Mouse (Mus musculus) telencephalon, adult 2 months (tissue): Measurements from ENCODE around the gene Snrnp40.

Source experiments
- DNase-seq: peaks from one replicate; pipeline ENCODE4 v3.0.0-alpha.2; 2011; ENCODE audit warnings: low read depth, low spot score

Snrnp40 gene

DNA sequence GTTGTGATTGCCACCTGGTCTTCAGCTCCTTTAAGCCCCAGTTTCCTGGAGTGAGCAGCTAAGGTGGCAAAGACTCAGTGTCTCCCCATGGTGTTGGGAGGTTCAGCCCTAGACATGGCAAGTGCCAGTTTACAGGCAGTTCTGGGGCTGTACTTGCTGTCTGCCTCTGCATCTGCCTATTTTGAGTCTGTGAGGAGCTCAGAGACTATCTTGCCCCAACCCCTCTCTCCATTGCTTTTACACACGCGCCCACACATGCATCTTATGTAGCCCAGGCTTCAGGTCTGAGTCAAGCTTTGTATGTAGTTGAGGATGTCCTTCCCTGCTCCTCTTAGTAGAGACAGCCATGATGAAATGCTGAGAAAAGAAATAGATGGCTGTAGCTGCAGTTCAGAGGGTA, 19.2 kb downstream of the Snrnp40 start:
- DNase-seq: no peak

DNA sequence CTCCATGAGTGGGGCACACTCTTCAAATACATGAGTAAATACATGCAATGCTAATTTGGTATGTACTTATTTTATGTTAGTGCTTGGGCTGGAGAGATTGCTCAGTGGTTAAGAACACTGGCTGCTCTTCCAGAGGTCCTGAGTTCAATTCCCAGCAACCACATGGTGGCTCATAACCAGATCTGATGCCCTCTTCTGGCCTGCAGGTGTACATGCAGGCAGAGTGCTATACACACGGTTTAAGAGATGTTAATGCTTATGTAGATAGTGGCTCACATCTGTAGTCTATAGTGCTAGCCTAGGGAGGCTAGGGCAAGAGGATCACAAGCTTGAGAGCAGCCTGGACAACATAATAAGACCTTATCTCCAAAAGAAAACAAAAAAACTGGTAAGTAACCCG, 20.5 kb downstream of the Snrnp40 start:
- no peak for DNase-seq

DNA sequence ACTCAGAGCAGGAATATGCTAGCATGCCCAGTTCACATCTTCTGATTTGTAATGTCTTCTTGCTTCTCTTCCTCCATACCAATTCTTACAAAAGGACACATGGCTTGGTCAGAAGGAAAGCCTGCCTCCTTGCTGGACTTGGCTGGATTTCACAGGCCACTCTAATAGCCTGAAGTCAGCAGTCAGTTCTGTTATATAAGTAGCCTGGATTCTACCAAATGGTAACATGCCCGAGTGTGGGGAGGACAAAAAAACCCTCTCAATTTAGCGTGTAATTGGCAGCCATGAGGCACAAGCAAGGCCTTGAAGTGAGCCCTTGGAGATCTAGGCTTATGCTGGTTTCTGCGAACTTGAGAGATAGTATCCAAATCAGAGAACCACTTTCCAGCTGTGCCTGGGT, 27.3 kb downstream of the Snrnp40 start:
- no peak for DNase-seq

DNA sequence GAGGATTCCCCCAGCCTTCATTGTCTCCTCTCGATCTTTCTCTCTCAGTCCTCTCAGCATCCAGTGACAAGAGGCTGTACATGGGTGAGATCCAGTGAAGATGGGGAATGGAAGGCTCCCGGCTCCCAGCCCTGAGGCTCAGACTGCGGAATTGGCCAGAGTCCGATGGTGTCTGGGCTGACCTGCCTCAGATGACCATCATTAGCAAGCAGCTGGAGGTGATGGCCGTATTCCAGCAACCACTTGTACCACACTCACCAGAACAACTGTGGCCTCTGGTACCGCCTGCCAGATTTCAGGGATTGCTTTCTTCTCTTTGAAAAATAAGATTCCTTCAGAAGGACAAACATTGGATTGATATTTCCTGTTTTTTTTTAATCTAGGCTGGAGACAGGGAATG, 29.6 kb downstream of the Snrnp40 start:
- no peak for DNase-seq

DNA sequence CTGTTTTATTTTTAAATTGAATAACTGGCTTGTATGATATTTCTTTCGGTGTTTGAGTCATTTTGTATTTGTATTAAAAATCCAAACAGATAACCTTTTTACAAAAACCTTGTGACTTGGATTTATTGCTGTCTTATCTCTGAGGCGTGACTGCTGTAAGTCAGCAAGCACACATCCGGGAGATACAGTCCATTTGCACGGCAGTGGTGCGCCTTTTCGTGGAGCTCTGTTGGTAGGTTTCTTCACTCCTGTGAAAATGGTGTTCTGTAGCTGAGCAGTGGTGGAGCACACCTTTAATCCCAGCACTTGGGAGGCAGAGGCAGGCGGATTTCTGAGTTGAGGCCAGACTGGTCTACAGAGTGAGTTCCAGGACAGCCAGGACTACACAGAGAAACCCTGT, 30.0 kb downstream of the Snrnp40 start:
- no peak for DNase-seq

DNA sequence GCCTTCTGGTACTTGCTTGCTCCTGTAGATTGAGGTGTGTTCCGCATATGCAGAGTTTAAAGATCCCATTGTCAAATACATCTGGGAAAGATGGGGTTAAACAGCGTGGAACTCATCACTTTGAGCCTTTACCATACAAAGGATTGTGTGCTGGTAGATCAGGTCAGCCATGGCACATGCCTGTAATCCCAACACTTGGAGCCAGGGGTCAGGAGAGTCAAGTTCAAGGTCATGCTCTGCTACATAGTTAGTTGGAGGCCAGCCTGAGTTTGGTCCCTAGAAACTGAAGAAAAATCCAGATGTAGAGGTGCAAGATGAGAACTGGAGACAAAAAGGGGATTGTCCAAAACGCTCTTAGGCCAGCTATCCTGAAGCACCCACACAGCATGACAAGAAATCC, 31.3 kb downstream of the Snrnp40 start:
- no peak for DNase-seq
